Mouse (Mus musculus) small intestine, adult 2 months (tissue): Measurements from ENCODE around the gene Trim40. TPM values are rescaled to one million over a fixed set of nuclear protein-coding genes. Genes with fewer than 3 reads are reported as not detected.
A peak's percentile ranks its signal among the peaks of the same experiment; 100 is the strongest.

Experiments used
- H3K27ac ChIP-seq: fragments of 200-500 bp; 2 replicates; pipeline ENCODE4 v1.5.1; 2012; ENCODE audit warnings: low read depth, low read length, control low read depth, inconsistent platforms; ENCODE audit not compliant: insufficient read depth
- H3K27me3 ChIP-seq: fragments of 200-500 bp; 2 replicates; pipeline ENCODE4 v1.6.1; 2012; ENCODE audit warnings: mild to moderate bottlenecking, moderate library complexity, low read length, inconsistent platforms; ENCODE audit not compliant: control insufficient read depth, insufficient read depth
- H3K36me3 ChIP-seq: fragments of 200-500 bp; 2 replicates; pipeline ENCODE4 v1.6.1; 2012; ENCODE audit warnings: mild to moderate bottlenecking, low read length, control low read depth, inconsistent platforms; ENCODE audit not compliant: control insufficient read depth, insufficient read depth
- H3K4me1 ChIP-seq: fragments of 200-500 bp; 2 replicates; pipeline ENCODE4 v1.6.1; 2012; ENCODE audit warnings: low read length, inconsistent platforms, mixed read lengths; ENCODE audit not compliant: control insufficient read depth, insufficient read depth, insufficient read length
- H3K4me3 ChIP-seq: fragments of 200-500 bp; 2 replicates; pipeline ENCODE4 v1.5.1; 2012; ENCODE audit warnings: low read depth, mild to moderate bottlenecking, control low read depth, inconsistent platforms, low read length, moderate library complexity
- CTCF ChIP-seq: fragments of 200-500 bp; IDR thresholded peaks from 2 replicates; pipeline ENCODE4 v1.5.1; 2012; ENCODE audit warnings: low read depth, mild to moderate bottlenecking, control low read depth, inconsistent platforms, low read length, moderate library complexity, mixed read lengths; ENCODE audit not compliant: insufficient replicate concordance, insufficient read length; ENCODE audit errors: extremely low read depth
- POLR2A ChIP-seq: fragments of 200-500 bp; IDR thresholded peaks from 2 replicates; pipeline ENCODE4 v1.6.1; 2012; ENCODE audit warnings: low read depth, mild to moderate bottlenecking, control low read depth, inconsistent platforms, low read length, moderate library complexity
- WGBS: fragments of 180-500 bp; shearing (Covaris S2); methylation state at CpG from one replicate; pipeline ENCODE4 v1.1.7; 2018; 5-methylcytosine and 5-hydroxymethylcytosine counted together
- polyA plus RNA-seq: library from polyadenylated mRNA; depleted of rRNA; stranded (reverse); fragments of >200 nt; gene quantifications from 2 replicates; pipeline ENCODE4 v1.2.3, GENCODE M21; 2012; rRNA removed

Gene Trim40
- polyA plus RNA-seq, 1 experiment = 42.3 TPM

GRCm38 (mm10) chr17:36839931-36840330 is 50.0 kb downstream of the Trim40 start:
- 79% methylated on average over 3 of the region's 3 CpGs for WGBS
- Histone ChIP-seq H3K4me1 (peaks cover 24% of the 10 kb centered on the region), H3K27ac (no peak overlapping the region)

GRCm38 (mm10) chr17:36839001-36839400 is 50.9 kb downstream of the Trim40 start:
- Histone ChIP-seq H3K4me3 (no peak overlapping the region), H3K36me3 (peaks cover 11% of the 10 kb centered on the region; the same call in 1 of the 2 replicates), H3K27me3 (no peaks in the 10 kb centered on the region), H3K4me1 (peaks cover 15% of the 10 kb centered on the region), H3K27ac (no peak overlapping the region)
- WGBS = 81% methylated on average over 5 of the region's 5 CpGs
- TF ChIP-seq CTCF (no peak), POLR2A (no peak)

More at GRCm38 (mm10) chr17:36839931-36840330, 50.0 kb downstream of the Trim40 start:
- Histone ChIP-seq H3K27me3 (no peaks in the 10 kb centered on the region), H3K4me3 (no peak overlapping the region), H3K36me3 (peaks cover 11% of the 10 kb centered on the region; the same call in 1 of the 2 replicates)
- TF ChIP-seq POLR2A (no peak), CTCF (no peak)

- Histone ChIP-seq H3K4me1 (peaks cover 7% of the 10 kb centered on the region; the same call in 1 of the 2 replicates), H3K36me3 (peaks cover 4% of the 10 kb centered on the region; the same call in 1 of the 2 replicates), H3K4me3 (peak within 1 kb of the TSS; percentile 85), H3K27ac (peak within 1 kb of the TSS; percentile 95), H3K27me3 (no peaks in the 10 kb centered on the region)
- TF ChIP-seq POLR2A (peak; percentile 84), CTCF (no peak)
- under 1% methylated on average over 58 of the region's 58 CpGs for WGBS
These were observed 52.9 kb downstream of the Trim40 start, which contains the start of gene Trim26 for GRCm38 (mm10) chr17:36836874-36837647. Gene Trim26 (plus strand): TSS chr17:36837134.

- 7% methylated on average over 3 of the region's 3 CpGs for WGBS
- peaks cover 4% of the 10 kb centered on the region; the same call in 1 of the 2 replicates for H3K36me3 ChIP-seq
- no peaks in the 10 kb centered on the region for H3K27me3 ChIP-seq
- TF ChIP-seq POLR2A (no peak), CTCF (no peak)
- H3K27ac ChIP-seq = peak overlapping the region; percentile 85
- H3K4me3 ChIP-seq = peak overlapping the region; percentile 59
- H3K4me1 ChIP-seq = peaks cover 7% of the 10 kb centered on the region; the same call in 1 of the 2 replicates
These were observed 53.5 kb downstream of the Trim40 start for GRCm38 (mm10) chr17:36836427-36836812.

GRCm38 (mm10) chr17:36835591-36836426 is 54.1 kb downstream of the Trim40 start:
- peak overlapping the region; percentile 1; the same call in 1 of the 2 replicates for H3K4me3 ChIP-seq
- 16% methylated on average over 12 of the region's 12 CpGs for WGBS
- TF ChIP-seq POLR2A (no peak), CTCF (peak; percentile 36; the same call in 1 of the 2 replicates)
- H3K27ac ChIP-seq = peak overlapping the region; percentile 85
- no peaks in the 10 kb centered on the region for H3K27me3 ChIP-seq
- peaks cover 3% of the 10 kb centered on the region; the same call in 1 of the 2 replicates for H3K36me3 ChIP-seq
- peaks cover 7% of the 10 kb centered on the region; the same call in 1 of the 2 replicates for H3K4me1 ChIP-seq

- H3K27me3 ChIP-seq = no peaks in the 10 kb centered on the region
- no peaks in the 10 kb centered on the region for H3K36me3 ChIP-seq
- H3K27ac ChIP-seq = no peak overlapping the region
- H3K4me3 ChIP-seq = no peak overlapping the region
- peaks cover 3% of the 10 kb centered on the region; the same call in 1 of the 2 replicates for H3K4me1 ChIP-seq
- TF ChIP-seq POLR2A = no peak
- no peak for TF ChIP-seq CTCF
- WGBS = 62% methylated on average over 4 of the region's 4 CpGs
These were observed 57.2 kb downstream of the Trim40 start for GRCm38 (mm10) chr17:36832694-36833093.

Other genes starting within 250 kb of the Trim40 start
- gene H2-M9, start 247.5 kb downstream of the Trim40 start, polyA plus RNA-seq = 0.11 and 0.14 TPM in 2 replicates
- not detected in 2 replicates for gene H2-M1, start 217.9 kb downstream of the Trim40 start, polyA plus RNA-seq
- gene H2-M10.5, start 117.2 kb downstream of the Trim40 start, polyA plus RNA-seq = not detected in 2 replicates
- gene H2-M10.6, start 78.0 kb downstream of the Trim40 start, polyA plus RNA-seq = not detected in 2 replicates
- gene Trim26, start 53.0 kb downstream of the Trim40 start, polyA plus RNA-seq = 15.5 and 37.3 TPM in 2 replicates
- 25.0 and 39.3 TPM in 2 replicates for gene Trim15, start 22.9 kb downstream of the Trim40 start, polyA plus RNA-seq
- gene Trim10, start 20.5 kb downstream of the Trim40 start, polyA plus RNA-seq = 0.09 TPM in 1 of 2 replicates, not detected in the other
- gene Trim31, start 8.0 kb upstream of the Trim40 start, polyA plus RNA-seq = 31.8 and 57.0 TPM in 2 replicates
- gene Rnf39, start 52.8 kb upstream of the Trim40 start, polyA plus RNA-seq = 3.6 and 16.0 TPM in 2 replicates
- gene Ppp1r11, start 61.6 kb upstream of the Trim40 start, polyA plus RNA-seq = 16.7 and 31.1 TPM in 2 replicates
- 14.3 and 23.8 TPM in 2 replicates for gene Znrd1, start 68.4 kb upstream of the Trim40 start, polyA plus RNA-seq
- gene Znrd1as, start 68.5 kb upstream of the Trim40 start, polyA plus RNA-seq = 0.18 and 0.25 TPM in 2 replicates
- not detected in 2 replicates for gene 2410137M14Rik, start 91.1 kb upstream of the Trim40 start, polyA plus RNA-seq
- gene H2-M5, start 99.4 kb upstream of the Trim40 start, polyA plus RNA-seq = 0.09 TPM in 1 of 2 replicates, not detected in the other
- 0.70 and 0.84 TPM in 2 replicates for gene Zfp57, start 111.0 kb upstream of the Trim40 start, polyA plus RNA-seq
- gene Mog, start 133.3 kb upstream of the Trim40 start, polyA plus RNA-seq = not detected in 2 replicates
- gene Gabbr1, start 155.8 kb upstream of the Trim40 start, polyA plus RNA-seq = 7.3 and 14.5 TPM in 2 replicates
- gene Olfr90, start 198.4 kb upstream of the Trim40 start, polyA plus RNA-seq = not detected in 2 replicates
- gene Olfr91, start 208.2 kb upstream of the Trim40 start, polyA plus RNA-seq = not detected in 2 replicates
- not detected in 2 replicates for gene Olfr92, start 230.0 kb upstream of the Trim40 start, polyA plus RNA-seq